ENCODE assay signal across 20 mouse cellular contexts in genomic region chr1:137017642-137018041, GRCm38 (mm10). TPM values are rescaled to one million over a fixed set of nuclear protein-coding genes. Genes with fewer than 3 reads are reported as not detected.
"Had no signal": no experiment of that assay in that cellular context is flagged by ENCODE, and none has a peak within 500 bp of the region (broad histone marks: within the 10 kb centered on the region; RNA-seq: fewer than 3 reads in every experiment).

No protein-coding gene starts in this region.

- ATAC-seq: liver, embryonic 12.5 days; liver, postnatal 0 days; lung, postnatal 0 days; midbrain, embryonic 13.5 days; midbrain, embryonic 15.5 days; midbrain, embryonic 16.5 days had no signal

- DNase-seq: left cerebral cortex, postnatal 4 days; liver; liver, embryonic 13.5 days; liver, postnatal 0 days; lung, adult 18-20 months; lung, adult 2 months; lung, embryonic 14.5 days; lung, postnatal 10 days; lung, postnatal 14 days; lung, postnatal 36 days; lung, postnatal 4 days; midbrain, embryonic 14.5 days had no signal

RNA-seq across cellular contexts. Expression of gene Nr5a2, which starts 57.4 kb away (rescaled TPM):
- total RNA-seq: left cerebral cortex, postnatal 25 days; megakaryocyte-erythroid progenitor cell, adult 5-6 weeks; monocyte, adult 5-6 weeks had no signal
